Mouse (Mus musculus): ENCODE results near the gene Ankrd24.

GRCm38 (mm10) chr10:81608308-81608707 is 20.0 kb upstream of the Ankrd24 start:
- TF ChIP-seq POLR2A (IDR thresholded peaks at IDR 0.05; ENCODE audit: borderline replicate concordance, insufficient read depth, low read length) (no peak), CTCF (IDR thresholded peaks at IDR 0.05; ENCODE audit: borderline replicate concordance, insufficient read depth, low read depth, low read length) (no peak)

Measured in cerebellum, adult 2 months (tissue).